Mouse (Mus musculus): ENCODE results near the gene Hoxd12. TPM values are rescaled to one million over a fixed set of nuclear protein-coding genes. Genes with fewer than 3 reads are reported as not detected.
A peak's percentile ranks its signal among the peaks of the same experiment; 100 is the strongest.

The Hoxd12 gene
- polyA plus RNA-seq, 1 experiment = not detected

GRCm38 (mm10) chr2:74699664-74700545, 25.1 kb downstream of the Hoxd12 start:
- no peaks in the 10 kb centered on the region for H3K36me3 ChIP-seq (ENCODE audit: control insufficient read depth, insufficient read depth)

GRCm38 (mm10) chr2:74700546-74701112, 25.8 kb downstream of the Hoxd12 start:
- H3K79me3 ChIP-seq (ENCODE audit: low read depth) = no peaks in the 10 kb centered on the region
- H3K4me3 ChIP-seq (ENCODE audit: insufficient read depth, poor library complexity, severe bottlenecking) = no peak overlapping the region
- H3K36me3 ChIP-seq (ENCODE audit: control insufficient read depth, insufficient read depth) = no peaks in the 10 kb centered on the region
- H3K27me3 ChIP-seq (ENCODE audit: control insufficient read depth, insufficient read depth, insufficient read length) = peaks cover 68% of the 10 kb centered on the region
- no peak for TF ChIP-seq MYOG (IDR thresholded peaks at IDR 0.05; ENCODE audit: control insufficient read depth, extremely low read depth, insufficient read length)
- no peak for TF ChIP-seq MAX (IDR thresholded peaks at IDR 0.05)
- no peak for TF ChIP-seq FOSL1 (IDR thresholded peaks at IDR 0.05; ENCODE audit: insufficient read depth, low read length, poor library complexity, severe bottlenecking)
- TF ChIP-seq CEBPB (IDR thresholded peaks at IDR 0.05; ENCODE audit: low read depth) = no peak
- no peak for TF ChIP-seq MYOD1 (IDR thresholded peaks at IDR 0.05; ENCODE audit: control insufficient read depth, insufficient read length, low read depth)
- TF ChIP-seq USF1 (IDR thresholded peaks at IDR 0.05; ENCODE audit: low read depth) = no peak
- TF ChIP-seq CTCF (IDR thresholded peaks at IDR 0.05; ENCODE audit: control insufficient read depth, insufficient read depth, insufficient read length) = no peak
- H3ac ChIP-seq (ENCODE audit: control insufficient read depth, insufficient read length, low read depth) = no peak overlapping the region
- no peaks in the 10 kb centered on the region for H3K79me2 ChIP-seq (ENCODE audit: control insufficient read depth, insufficient read depth)

More at GRCm38 (mm10) chr2:74699664-74700545, 25.1 kb downstream of the Hoxd12 start:
- Histone ChIP-seq H3K79me3 (ENCODE audit: low read depth) (no peaks in the 10 kb centered on the region), H3K4me3 (ENCODE audit: insufficient read depth, poor library complexity, severe bottlenecking) (no peak overlapping the region), H3ac (ENCODE audit: control insufficient read depth, insufficient read length, low read depth) (no peak overlapping the region), H3K79me2 (ENCODE audit: control insufficient read depth, insufficient read depth) (no peaks in the 10 kb centered on the region), H3K27me3 (ENCODE audit: control insufficient read depth, insufficient read depth, insufficient read length) (peaks cover 66% of the 10 kb centered on the region)
- TF ChIP-seq USF1 (IDR thresholded peaks at IDR 0.05; ENCODE audit: low read depth) (no peak), MYOG (IDR thresholded peaks at IDR 0.05; ENCODE audit: control insufficient read depth, extremely low read depth, insufficient read length) (no peak), MYOD1 (IDR thresholded peaks at IDR 0.05; ENCODE audit: control insufficient read depth, insufficient read length, low read depth) (no peak), CTCF (IDR thresholded peaks at IDR 0.05; ENCODE audit: control insufficient read depth, insufficient read depth, insufficient read length) (no peak), CEBPB (IDR thresholded peaks at IDR 0.05; ENCODE audit: low read depth) (no peak), FOSL1 (IDR thresholded peaks at IDR 0.05; ENCODE audit: insufficient read depth, low read length, poor library complexity, severe bottlenecking) (no peak), MAX (IDR thresholded peaks at IDR 0.05) (no peak)

GRCm38 (mm10) chr2:74701949-74702819, 27.4 kb downstream of the Hoxd12 start:
- TF ChIP-seq CTCF (IDR thresholded peaks at IDR 0.05; ENCODE audit: control insufficient read depth, insufficient read depth, insufficient read length) (peak; percentile 45), USF1 (IDR thresholded peaks at IDR 0.05; ENCODE audit: low read depth) (no peak), CEBPB (IDR thresholded peaks at IDR 0.05; ENCODE audit: low read depth) (no peak)
- no peaks in the 10 kb centered on the region for H3K79me2 ChIP-seq (ENCODE audit: control insufficient read depth, insufficient read depth)
- peaks cover 61% of the 10 kb centered on the region for H3K27me3 ChIP-seq (ENCODE audit: control insufficient read depth, insufficient read depth, insufficient read length)
- H3K36me3 ChIP-seq (ENCODE audit: control insufficient read depth, insufficient read depth) = no peaks in the 10 kb centered on the region
- no peak overlapping the region for H3K4me3 ChIP-seq (ENCODE audit: insufficient read depth, poor library complexity, severe bottlenecking)
- H3ac ChIP-seq (ENCODE audit: control insufficient read depth, insufficient read length, low read depth) = no peak overlapping the region
- H3K79me3 ChIP-seq (ENCODE audit: low read depth) = no peaks in the 10 kb centered on the region

GRCm38 (mm10) chr2:74702820-74703219, 28.0 kb downstream of the Hoxd12 start:
- H3K36me3 ChIP-seq (ENCODE audit: control insufficient read depth, insufficient read depth) = no peaks in the 10 kb centered on the region
- peaks cover 55% of the 10 kb centered on the region for H3K27me3 ChIP-seq (ENCODE audit: control insufficient read depth, insufficient read depth, insufficient read length)
- H3K79me2 ChIP-seq (ENCODE audit: control insufficient read depth, insufficient read depth) = no peaks in the 10 kb centered on the region
- no peak overlapping the region for H3K4me3 ChIP-seq (ENCODE audit: insufficient read depth, poor library complexity, severe bottlenecking)
- H3ac ChIP-seq (ENCODE audit: control insufficient read depth, insufficient read length, low read depth) = no peak overlapping the region
- H3K79me3 ChIP-seq (ENCODE audit: low read depth) = no peaks in the 10 kb centered on the region
- TF ChIP-seq MAX (IDR thresholded peaks at IDR 0.05) (no peak), MYOD1 (IDR thresholded peaks at IDR 0.05; ENCODE audit: control insufficient read depth, insufficient read length, low read depth) (no peak), MYOG (IDR thresholded peaks at IDR 0.05; ENCODE audit: control insufficient read depth, extremely low read depth, insufficient read length) (no peak), USF1 (IDR thresholded peaks at IDR 0.05; ENCODE audit: low read depth) (no peak), FOSL1 (IDR thresholded peaks at IDR 0.05; ENCODE audit: insufficient read depth, low read length, poor library complexity, severe bottlenecking) (no peak), CEBPB (IDR thresholded peaks at IDR 0.05; ENCODE audit: low read depth) (no peak), CTCF (IDR thresholded peaks at IDR 0.05; ENCODE audit: control insufficient read depth, insufficient read depth, insufficient read length) (no peak)

- TF ChIP-seq USF1 (IDR thresholded peaks at IDR 0.05; ENCODE audit: low read depth) (no peak), MAX (IDR thresholded peaks at IDR 0.05) (no peak), CEBPB (IDR thresholded peaks at IDR 0.05; ENCODE audit: low read depth) (no peak), CTCF (IDR thresholded peaks at IDR 0.05; ENCODE audit: control insufficient read depth, insufficient read depth, insufficient read length) (no peak), MYOD1 (IDR thresholded peaks at IDR 0.05; ENCODE audit: control insufficient read depth, insufficient read length, low read depth) (no peak), MYOG (IDR thresholded peaks at IDR 0.05; ENCODE audit: control insufficient read depth, extremely low read depth, insufficient read length) (no peak), FOSL1 (IDR thresholded peaks at IDR 0.05; ENCODE audit: insufficient read depth, low read length, poor library complexity, severe bottlenecking) (no peak)
- H3K36me3 ChIP-seq (ENCODE audit: control insufficient read depth, insufficient read depth) = no peaks in the 10 kb centered on the region
- no peak overlapping the region for H3ac ChIP-seq (ENCODE audit: control insufficient read depth, insufficient read length, low read depth)
- peaks cover 50% of the 10 kb centered on the region for H3K27me3 ChIP-seq (ENCODE audit: control insufficient read depth, insufficient read depth, insufficient read length)
- no peaks in the 10 kb centered on the region for H3K79me2 ChIP-seq (ENCODE audit: control insufficient read depth, insufficient read depth)
- no peak overlapping the region for H3K4me3 ChIP-seq (ENCODE audit: insufficient read depth, poor library complexity, severe bottlenecking)
- no peaks in the 10 kb centered on the region for H3K79me3 ChIP-seq (ENCODE audit: low read depth)
Observed at GRCm38 (mm10) chr2:74703317-74703716, 28.5 kb downstream of the Hoxd12 start.
